Mouse (Mus musculus): ENCODE results near the gene Nlrp6.
A peak's percentile ranks its signal among the peaks of the same experiment; 100 is the strongest.

Nlrp6 gene

GRCm38 (mm10) chr7:140912846-140913482 lies 7.7 kb upstream of the Nlrp6 start:
- no peak for DNase-seq

DNA sequence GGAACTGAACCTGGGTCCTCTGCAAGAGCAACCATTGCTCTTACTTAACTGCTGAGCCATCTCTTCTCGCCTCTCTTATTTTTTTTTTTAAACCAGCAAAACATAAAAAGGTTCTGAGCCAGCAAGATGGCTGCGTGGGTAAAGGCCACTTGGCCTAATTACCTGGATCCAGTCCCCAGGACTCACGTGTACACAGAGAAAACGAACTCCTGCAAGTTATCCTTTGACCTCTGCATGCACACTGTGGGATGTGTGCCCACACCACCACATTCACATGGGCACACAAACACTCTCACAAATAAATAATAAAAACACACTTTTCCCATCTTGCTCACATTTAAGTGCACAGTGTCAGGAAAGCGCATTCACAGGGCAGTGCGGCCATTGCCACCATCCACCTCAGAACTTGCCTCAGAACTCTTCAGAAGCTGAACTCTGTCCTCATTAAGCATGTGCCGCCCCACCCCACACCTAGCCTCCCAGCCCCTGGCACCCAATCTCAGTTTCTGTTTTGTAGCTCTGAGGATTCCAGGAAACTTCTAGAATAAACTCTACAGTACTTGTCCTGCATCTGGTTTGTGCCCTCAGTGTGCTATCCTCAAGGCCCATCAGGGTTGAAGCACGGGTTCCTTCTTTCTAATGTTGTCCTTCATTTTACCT lies 6.5 kb upstream of the Nlrp6 start:
- DNase-seq = no peak

GRCm38 (mm10) chr7:140919911-140920310 lies 791 bp upstream of the Nlrp6 start:
- no peak for DNase-seq

- DNase-seq = no peak
These were observed 698 bp downstream of the Nlrp6 start for GRCm38 (mm10) chr7:140921225-140921975.

GRCm38 (mm10) chr7:140922398-140923069 lies 1.8 kb downstream of the Nlrp6 start:
- DNase-seq = peak; percentile 49

GRCm38 (mm10) chr7:140923070-140923775 lies 2.5 kb downstream of the Nlrp6 start:
- no peak for DNase-seq

GRCm38 (mm10) chr7:140927181-140927580 lies 6.5 kb downstream of the Nlrp6 start:
- DNase-seq = no peak

DNA sequence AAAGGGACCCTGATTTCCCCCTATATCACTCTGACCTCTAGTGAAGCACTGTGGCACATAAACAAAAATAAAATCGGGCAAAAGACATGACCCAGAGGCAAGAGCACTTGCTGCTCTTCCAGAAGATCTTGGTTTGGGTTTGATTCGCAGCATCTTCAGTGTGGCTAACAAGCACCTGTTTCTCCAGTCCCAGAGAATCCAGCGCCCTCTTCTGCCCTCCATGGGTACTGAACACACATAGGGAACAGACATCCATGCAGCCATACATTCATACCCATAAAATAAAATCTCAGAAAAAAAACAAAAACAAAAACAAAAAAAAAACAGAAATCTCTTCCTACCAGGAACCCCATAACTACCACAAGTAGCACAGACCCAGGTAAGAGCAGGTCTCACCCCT lies 17.7 kb downstream of the Nlrp6 start:
- DNase-seq = no peak

GRCm38 (mm10) chr7:140938896-140939295 lies 18.2 kb downstream of the Nlrp6 start:
- DNase-seq = no peak

DNA sequence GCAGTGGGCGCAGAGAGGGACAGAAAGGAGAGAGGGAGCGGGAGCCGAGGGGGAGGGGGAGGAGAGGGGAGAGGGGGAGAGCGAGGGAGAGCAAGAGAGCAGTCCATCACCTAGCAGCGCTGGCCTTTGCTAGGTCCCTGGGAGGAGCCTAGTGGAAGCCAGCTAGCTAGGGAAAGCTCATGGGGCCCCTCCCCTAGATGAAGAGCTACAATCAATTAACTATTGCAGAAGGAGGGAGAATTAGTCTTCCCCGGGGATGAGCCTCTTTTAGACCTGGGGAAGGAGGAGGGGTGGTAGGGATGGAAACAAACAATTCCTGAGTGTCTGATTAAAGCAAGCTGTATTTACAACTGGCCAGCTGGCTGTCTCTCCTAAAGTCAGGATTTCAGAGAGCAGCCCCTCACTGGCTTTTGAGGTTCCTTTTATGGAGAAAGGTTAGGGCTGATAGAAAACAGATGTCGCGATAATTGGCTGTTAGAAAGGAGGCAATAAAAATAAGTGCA lies 19.0 kb downstream of the Nlrp6 start:
- peak; percentile 65 for DNase-seq

GRCm38 (mm10) chr7:140941222-140942051 lies 20.7 kb downstream of the Nlrp6 start, which contains the start of gene Pgghg:
Gene Pgghg, plus strand, starts transcription at chr7:140941391.
- DNase-seq = peak; percentile 89

- DNase-seq = no peak
These were observed 21.6 kb downstream of the Nlrp6 start for GRCm38 (mm10) chr7:140942341-140942740.

- no peak for DNase-seq
These were observed 22.1 kb downstream of the Nlrp6 start for GRCm38 (mm10) chr7:140942811-140943210.

DNA sequence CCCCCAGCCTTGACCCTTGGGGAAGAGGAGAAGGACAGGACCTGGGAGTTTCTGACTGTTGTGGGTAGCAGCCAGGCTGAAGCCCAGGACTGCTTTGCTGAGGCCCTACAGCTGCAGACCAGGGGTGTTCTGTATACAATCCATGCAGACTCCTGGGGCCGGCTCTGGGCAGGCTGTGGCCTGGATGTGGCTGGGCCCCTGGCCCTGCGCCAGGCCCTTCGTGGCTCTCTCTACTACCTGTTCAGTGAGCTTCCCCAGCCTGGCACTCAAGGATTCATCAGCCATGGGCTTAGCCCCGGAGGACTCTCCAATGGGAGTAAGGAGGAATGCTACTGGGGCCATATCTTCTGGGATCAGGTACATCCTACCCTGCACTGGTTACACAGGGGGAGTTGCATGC lies 22.7 kb downstream of the Nlrp6 start:
- no peak for DNase-seq

GRCm38 (mm10) chr7:140944236-140944635 lies 23.5 kb downstream of the Nlrp6 start:
- no peak for DNase-seq

DNA sequence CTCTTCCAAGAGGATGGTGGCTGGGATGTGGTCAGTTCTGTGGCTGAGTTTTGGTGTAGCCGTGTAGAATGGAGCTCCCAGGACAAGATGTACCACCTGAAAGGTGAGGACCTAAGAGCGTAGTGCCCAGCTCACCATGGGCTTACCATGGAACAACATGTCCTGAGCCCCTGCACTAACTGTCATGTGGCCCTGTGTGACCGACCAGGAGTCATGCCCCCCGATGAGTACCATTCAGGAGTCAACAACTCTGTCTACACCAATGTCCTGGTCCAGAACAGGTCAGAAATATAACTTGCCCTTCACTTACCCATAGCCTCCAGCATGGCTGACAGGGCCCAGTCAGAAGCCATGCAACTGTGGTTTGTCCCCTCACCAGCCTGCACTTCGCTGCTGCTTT lies 24.5 kb downstream of the Nlrp6 start:
- DNase-seq = no peak

DNA sequence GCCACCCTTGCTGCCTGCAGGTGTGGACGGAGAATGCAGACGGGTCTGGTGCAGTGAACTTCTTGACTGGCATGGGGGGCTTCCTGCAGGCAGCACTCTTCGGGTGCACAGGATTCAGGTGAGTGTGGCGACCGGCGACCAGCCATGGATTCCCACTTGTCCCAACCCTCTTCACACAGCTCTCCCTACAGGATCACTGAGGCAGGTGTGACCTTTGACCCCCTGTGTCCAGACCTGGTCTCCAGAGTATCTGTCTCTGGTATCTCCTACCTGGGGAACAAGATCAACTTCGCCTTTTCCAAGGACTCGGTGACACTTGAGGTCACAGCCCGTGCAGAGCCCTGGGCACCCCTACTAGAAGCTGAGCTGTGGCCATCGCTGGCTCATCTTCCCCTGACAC lies 25.6 kb downstream of the Nlrp6 start:
- DNase-seq = no peak

- no peak for DNase-seq
These were observed 26.3 kb downstream of the Nlrp6 start for GRCm38 (mm10) chr7:140946980-140947379.

DNA sequence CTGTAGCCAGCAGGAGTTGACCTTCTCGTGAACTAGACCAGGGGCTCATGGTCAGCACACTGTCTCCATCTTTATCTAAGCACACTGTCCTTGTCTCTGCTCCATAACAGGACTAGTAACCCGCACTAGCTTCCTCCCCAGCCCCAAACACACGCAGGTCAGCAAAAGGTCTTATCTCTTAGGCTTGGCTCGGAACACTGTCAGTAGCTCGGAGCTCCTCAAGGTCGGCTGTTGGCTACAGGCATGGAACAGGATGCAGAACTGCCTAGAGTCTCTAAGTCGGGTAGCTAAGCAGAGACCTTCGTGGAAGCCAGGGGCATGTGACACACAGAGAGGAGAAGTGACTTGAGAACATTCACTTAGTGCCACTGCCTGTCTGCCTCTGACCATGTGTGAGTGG lies 27.5 kb downstream of the Nlrp6 start:
- DNase-seq = no peak

DNA sequence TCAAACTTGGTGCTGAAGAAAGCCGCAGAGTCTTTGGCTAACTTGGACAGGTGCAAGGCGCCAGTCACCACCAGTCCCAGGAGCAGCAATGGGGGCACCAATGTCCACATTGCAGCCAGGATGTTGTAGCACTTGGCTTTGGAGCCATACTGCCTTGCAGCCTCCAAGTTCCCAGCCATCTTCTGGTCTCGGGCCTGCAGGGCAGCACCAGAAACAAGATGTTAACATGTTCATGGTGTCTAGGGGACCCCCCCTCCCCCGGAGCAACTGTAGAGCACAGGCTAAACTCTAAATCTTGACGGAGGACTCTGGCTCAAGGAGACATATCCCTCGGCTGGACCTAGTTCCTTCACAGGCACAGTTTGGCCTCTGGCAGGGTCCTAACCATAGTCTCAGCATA lies 28.6 kb downstream of the Nlrp6 start:
- DNase-seq = no peak

DNA sequence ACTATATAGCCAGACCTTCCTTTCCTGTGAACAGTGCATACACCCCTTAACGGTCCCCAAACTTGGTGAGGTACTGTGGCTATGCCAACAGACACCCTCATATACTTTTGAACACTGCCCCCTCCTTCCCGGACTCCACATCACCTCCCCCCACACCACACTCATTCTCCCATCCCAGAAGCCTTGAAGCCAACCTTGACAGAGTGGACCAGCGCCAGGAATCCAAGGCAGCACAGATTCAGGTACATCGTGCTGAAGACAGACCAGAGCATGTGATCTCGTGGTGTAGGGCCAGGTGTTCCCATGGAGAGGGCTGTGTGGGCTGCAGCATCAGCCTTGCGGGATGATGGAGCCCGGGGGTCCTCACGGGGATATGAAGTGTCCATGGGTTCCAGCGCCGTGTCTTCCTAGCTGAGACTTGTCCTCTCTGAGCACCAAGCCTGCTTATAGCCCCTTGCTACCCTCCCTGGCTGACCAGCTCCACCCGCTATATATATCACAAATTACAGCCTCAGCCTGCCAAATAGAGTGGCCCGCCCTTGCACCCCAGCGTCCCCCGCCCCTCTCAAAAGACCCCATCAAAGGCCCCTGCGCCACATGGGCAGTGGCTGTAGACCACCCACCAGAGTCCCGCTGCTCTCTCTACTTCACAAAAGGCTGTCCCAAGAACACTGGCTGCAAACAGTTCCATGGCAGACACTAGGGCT lies 29.3 kb downstream of the Nlrp6 start, which contains the start of gene Ifitm5:
Gene Ifitm5 (minus strand): TSS at position 468 of the 707 bp plus-strand sequence.
- DNase-seq = no peak

All from retina, postnatal 1 day (tissue).